Mouse (Mus musculus) small intestine, adult 2 months (tissue): Measurements from ENCODE around the gene Armc2.

Experiments used
- CTCF ChIP-seq: fragments of 200-500 bp; IDR thresholded peaks from 2 replicates; pipeline ENCODE4 v1.5.1; 2012; ENCODE audit warnings: low read depth, mild to moderate bottlenecking, control low read depth, inconsistent platforms, low read length, moderate library complexity, mixed read lengths; ENCODE audit not compliant: insufficient replicate concordance, insufficient read length; ENCODE audit errors: extremely low read depth
- POLR2A ChIP-seq: fragments of 200-500 bp; IDR thresholded peaks from 2 replicates; pipeline ENCODE4 v1.6.1; 2012; ENCODE audit warnings: low read depth, mild to moderate bottlenecking, control low read depth, inconsistent platforms, low read length, moderate library complexity

DNA sequence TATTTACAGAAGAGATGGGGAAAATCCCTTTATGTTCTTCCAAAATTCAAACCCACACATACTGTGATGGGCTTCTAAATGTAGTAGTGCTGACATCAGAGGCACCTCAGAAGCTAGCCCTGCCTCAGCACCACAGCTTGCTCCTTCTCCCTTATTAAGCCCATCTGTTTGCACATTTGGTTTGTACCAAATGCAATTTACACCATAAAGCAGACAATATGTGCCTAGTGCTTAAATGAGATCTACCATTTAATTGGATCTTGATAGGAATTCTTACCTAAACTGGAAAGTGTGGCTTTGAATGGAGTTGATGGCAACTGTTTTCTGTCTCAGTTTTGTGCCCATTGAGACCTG is 82.8 kb downstream of the Armc2 start:
- TF ChIP-seq CTCF (no peak), POLR2A (no peak)
